In genomic region chr4:133247072-133247471, GRCm38 (mm10) we compare ENCODE assay signal across 10 mouse cellular contexts. TPM values are rescaled to one million over a fixed set of nuclear protein-coding genes. Genes with fewer than 3 reads are reported as not detected.
DNase-seq lines count a peak whose midpoint lies in the region; ATAC-seq and TF ChIP-seq lines count a peak whose summit lies in the region.
"Had no signal": no experiment of that assay in that cellular context is flagged by ENCODE, and none has a peak within 500 bp of the region (broad histone marks: within the 10 kb centered on the region; RNA-seq: fewer than 3 reads in every experiment).

No protein-coding gene starts in this region.

- no peak for TF ChIP-seq POLR2A in lung, adult 2 months (IDR thresholded peaks at IDR 0.05; ENCODE audit: borderline replicate concordance, extremely low read depth, low read depth, low read length)

- H3K27ac ChIP-seq in liver, embryonic 13.5 days, result peak overlapping the region; percentile 86
- no peak overlapping the region for H3K27ac ChIP-seq in forebrain, embryonic 11.5 days (ENCODE audit: low read depth, low read length)
- H3K27ac ChIP-seq: forebrain, embryonic 15.5 days; hindbrain, embryonic 15.5 days had no signal

- peaks cover 60% of the 10 kb centered on the region for H3K27me3 ChIP-seq in liver, embryonic 13.5 days
- H3K27me3 ChIP-seq in forebrain, embryonic 11.5 days (ENCODE audit: control insufficient read depth, insufficient read depth, low read length), result peaks cover 39% of the 10 kb centered on the region

- peak overlapping the region; percentile 46 for H3K9ac ChIP-seq in liver, embryonic 13.5 days
- no peak overlapping the region for H3K9ac ChIP-seq in forebrain, embryonic 11.5 days (ENCODE audit: low read length)
- H3K9ac ChIP-seq: forebrain, embryonic 15.5 days; hindbrain, embryonic 15.5 days had no signal

- no peaks in the 10 kb centered on the region for H3K36me3 ChIP-seq in liver, embryonic 13.5 days
- no peaks in the 10 kb centered on the region for H3K36me3 ChIP-seq in forebrain, embryonic 11.5 days (ENCODE audit: control insufficient read depth, insufficient read depth, low read length)
- H3K36me3 ChIP-seq: forebrain, embryonic 15.5 days; hindbrain, embryonic 15.5 days had no signal

- peak overlapping the region; percentile 59 for H3K4me2 ChIP-seq in liver, embryonic 13.5 days
- H3K4me2 ChIP-seq in forebrain, embryonic 11.5 days (ENCODE audit: low read depth, low read length, severe bottlenecking), result no peak overlapping the region
- H3K4me2 ChIP-seq: forebrain, embryonic 15.5 days; hindbrain, embryonic 15.5 days had no signal

- WGBS in lung, adult 2 months, result 38% methylated on average over 15 of the region's 15 CpGs
- 52% methylated on average over 15 of the region's 15 CpGs for WGBS in liver, embryonic 13.5 days (ENCODE audit: insufficient replicate concordance)
- WGBS in forebrain, embryonic 11.5 days, result 23% methylated on average over 15 of the region's 15 CpGs

- DNase-seq in adrenal gland, postnatal 36 days, result peak; percentile 45 to 66
- no peak for DNase-seq in adrenal gland, postnatal 25 days
- DNase-seq in lung, adult 18-20 months, result peak; percentile 54 to 76
- DNase-seq in lung, adult 2 months, result no peak
- no peak for DNase-seq in liver, embryonic 13.5 days
- no peak for DNase-seq in cerebellum, postnatal 10 days
- DNase-seq in forebrain, embryonic 11.5 days (ENCODE audit: low spot score), result no peak
- no peak for DNase-seq in retina, postnatal 1 day

- no peaks in the 10 kb centered on the region for H3K9me3 ChIP-seq in liver, embryonic 13.5 days (replicated peaks)
- H3K9me3 ChIP-seq in forebrain, embryonic 11.5 days (ENCODE audit: control insufficient read depth, low read length), result no peaks in the 10 kb centered on the region
- H3K9me3 ChIP-seq: forebrain, embryonic 15.5 days; hindbrain, embryonic 15.5 days had no signal

- H3K4me3 ChIP-seq in lung, adult 2 months (replicated peaks; ENCODE audit: extremely low read depth, low read depth, low read length), result no peak overlapping the region
- peak overlapping the region; percentile 26; the same call in 1 of the 2 replicates for H3K4me3 ChIP-seq in liver, embryonic 13.5 days (replicated peaks)
- no peak overlapping the region for H3K4me3 ChIP-seq in forebrain, embryonic 11.5 days (ENCODE audit: low read depth, low read length)
- H3K4me3 ChIP-seq: forebrain, embryonic 15.5 days; hindbrain, embryonic 15.5 days had no signal

- no peak for TF ChIP-seq CTCF in lung, adult 2 months (IDR thresholded peaks at IDR 0.05; ENCODE audit: insufficient read depth, low read length)

- H3K4me1 ChIP-seq in lung, adult 2 months (ENCODE audit: control insufficient read depth, insufficient read depth, low read length), result peaks cover 11% of the 10 kb centered on the region
- peaks cover 91% of the 10 kb centered on the region for H3K4me1 ChIP-seq in liver, embryonic 13.5 days (replicated peaks)
- H3K4me1 ChIP-seq in forebrain, embryonic 11.5 days (replicated peaks; ENCODE audit: control insufficient read depth, insufficient read depth, low read length), result peaks cover 4% of the 10 kb centered on the region

- no peak for ATAC-seq in liver, embryonic 13.5 days (ENCODE audit: low read depth)
- ATAC-seq in forebrain, embryonic 11.5 days (replicated peaks; ENCODE audit: low FRiP score), result no peak
- ATAC-seq: forebrain, embryonic 15.5 days had no signal

RNA-seq across cellular contexts. Expression of gene Map3k6, which starts 6.5 kb away (rescaled TPM):
- 10 to 100 TPM; 15.9 to 38.8 TPM for total RNA-seq in adrenal gland, postnatal 36 days (2021)
- total RNA-seq in adrenal gland, postnatal 25 days (2021), result 15.7 and 20.1 TPM in 2 replicates
- 27.9 and 38.2 TPM in 2 replicates for polyA plus RNA-seq in lung, adult 2 months (2012; rRNA removed)
- polyA plus RNA-seq in liver, embryonic 13.5 days (2015; fragmentation: Nextera tagmentation; extraction: Ambion mirVana), result 1.7 and 1.9 TPM in 2 replicates
- polyA plus RNA-seq in forebrain, embryonic 11.5 days (2014; fragmentation: Nextera tagmentation; extraction: Ambion mirVana), result 1.2 and 3.0 TPM in 2 replicates

RNA-seq across cellular contexts. Expression of gene Sytl1, which starts 15.8 kb away (rescaled TPM):
- total RNA-seq in adrenal gland, postnatal 36 days (2021), result 1 to 10 TPM; 1.4 to 1.5 TPM
- total RNA-seq in adrenal gland, postnatal 25 days (2021), result 1.9 and 2.0 TPM in 2 replicates
- 7.4 and 23.0 TPM in 2 replicates for polyA plus RNA-seq in lung, adult 2 months (2012; rRNA removed)
- polyA plus RNA-seq in liver, embryonic 13.5 days (2015; fragmentation: Nextera tagmentation; extraction: Ambion mirVana), result 0.42 and 0.55 TPM in 2 replicates
- 1.5 and 2.8 TPM in 2 replicates for polyA plus RNA-seq in forebrain, embryonic 11.5 days (2014; fragmentation: Nextera tagmentation; extraction: Ambion mirVana)

RNA-seq across cellular contexts. Expression of gene Tmem222, which starts 30.5 kb away (rescaled TPM):
- 10 to 100 TPM; 64.0 to 74.4 TPM for total RNA-seq in adrenal gland, postnatal 36 days (2021)
- 60.2 and 73.3 TPM in 2 replicates for total RNA-seq in adrenal gland, postnatal 25 days (2021)
- polyA plus RNA-seq in lung, adult 2 months (2012; rRNA removed), result 58.1 and 71.6 TPM in 2 replicates
- polyA plus RNA-seq in liver, embryonic 13.5 days (2015; fragmentation: Nextera tagmentation; extraction: Ambion mirVana), result 38.9 and 41.0 TPM in 2 replicates
- 80.6 and 90.9 TPM in 2 replicates for polyA plus RNA-seq in forebrain, embryonic 11.5 days (2014; fragmentation: Nextera tagmentation; extraction: Ambion mirVana)

RNA-seq across cellular contexts. Expression of gene Gpr3, which starts 34.7 kb away (rescaled TPM):
- total RNA-seq in adrenal gland, postnatal 36 days (2021), result under 1 TPM; 0.63 to 0.89 TPM
- not detected in 2 replicates for total RNA-seq in adrenal gland, postnatal 25 days (2021)
- polyA plus RNA-seq in lung, adult 2 months (2012; rRNA removed), result 0.18 and 0.60 TPM in 2 replicates
- polyA plus RNA-seq in liver, embryonic 13.5 days (2015; fragmentation: Nextera tagmentation; extraction: Ambion mirVana), result not detected in 2 replicates
- 0.37 TPM in 1 of 2 replicates, not detected in the other for polyA plus RNA-seq in forebrain, embryonic 11.5 days (2014; fragmentation: Nextera tagmentation; extraction: Ambion mirVana)

RNA-seq across cellular contexts. Expression of gene Cd164l2, which starts 35.1 kb away (rescaled TPM):
- 1 to 10 TPM in 1 of 2 experiments, under 1 TPM in 1; 0.79 to 1.1 TPM for total RNA-seq in adrenal gland, postnatal 36 days (2021)
- total RNA-seq in adrenal gland, postnatal 25 days (2021), result 1.4 and 1.5 TPM in 2 replicates
- 2.8 and 4.3 TPM in 2 replicates for polyA plus RNA-seq in lung, adult 2 months (2012; rRNA removed)
- polyA plus RNA-seq in liver, embryonic 13.5 days (2015; fragmentation: Nextera tagmentation; extraction: Ambion mirVana), result 0.20 TPM in 1 of 2 replicates, not detected in the other
- not detected in 2 replicates for polyA plus RNA-seq in forebrain, embryonic 11.5 days (2014; fragmentation: Nextera tagmentation; extraction: Ambion mirVana)

Comparison
In these comparisons a context has a peak if more than half of its experiments do, and no peak if none do; other contexts are left out.
1. DNase-seq: peak in adrenal gland, postnatal 36 days (2 of 2) and lung, adult 18-20 months (2 of 2); none in adrenal gland, postnatal 25 days (single experiment), lung, adult 2 months (single experiment), liver, embryonic 13.5 days (single experiment), cerebellum, postnatal 10 days (0 of 2), forebrain, embryonic 11.5 days (single experiment) and retina, postnatal 1 day (single experiment).